Mouse (Mus musculus): ENCODE results near the gene Slfnl1.

The Slfnl1 gene

DNA sequence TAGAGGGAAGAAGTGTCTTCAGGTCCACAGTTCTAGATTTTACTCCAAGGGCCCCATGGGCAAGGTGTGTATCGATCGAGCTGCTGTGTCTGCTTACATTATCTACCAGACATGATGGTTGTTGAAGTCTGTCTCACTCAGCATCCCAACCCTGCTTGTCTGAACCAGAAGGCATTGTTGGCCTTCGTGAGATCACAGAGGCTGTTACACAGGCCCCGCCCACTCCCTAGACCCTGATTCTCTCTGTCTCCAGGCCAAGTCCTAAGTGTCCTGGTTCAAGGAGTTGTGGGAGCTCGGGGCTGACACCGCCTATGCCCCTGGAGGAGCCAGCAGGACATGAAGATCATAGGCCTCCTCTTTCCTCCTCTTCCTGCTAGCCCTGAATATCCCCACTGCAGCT, at the start of gene Slfnl1:
Gene Slfnl1, plus strand, starts transcription at position 246 of the 400 bp plus-strand sequence.
- DNase-seq: no peak

GRCm38 (mm10) chr4:120487707-120488106, 44.3 kb upstream of the Slfnl1 start:
- no peak for DNase-seq

DNA sequence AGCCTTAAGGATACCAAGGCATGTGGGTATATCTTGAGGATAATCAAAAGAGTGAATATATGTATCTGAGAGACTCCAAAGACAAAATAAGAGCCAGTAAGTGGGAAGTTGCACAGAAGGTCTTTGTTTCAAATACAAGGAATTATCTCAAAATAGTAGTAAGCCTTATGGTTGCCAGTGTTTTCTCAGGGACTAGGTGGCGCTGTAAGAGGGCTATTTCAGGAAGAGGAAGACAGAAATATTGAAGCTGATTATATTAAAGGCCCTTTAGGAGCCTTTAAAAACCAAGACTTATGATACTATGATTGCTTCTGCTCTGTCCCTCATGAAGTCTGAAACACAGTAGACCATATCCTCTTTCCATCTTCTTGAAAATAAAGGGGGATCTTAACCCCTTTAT, 25.1 kb upstream of the Slfnl1 start:
- DNase-seq: no peak

DNA sequence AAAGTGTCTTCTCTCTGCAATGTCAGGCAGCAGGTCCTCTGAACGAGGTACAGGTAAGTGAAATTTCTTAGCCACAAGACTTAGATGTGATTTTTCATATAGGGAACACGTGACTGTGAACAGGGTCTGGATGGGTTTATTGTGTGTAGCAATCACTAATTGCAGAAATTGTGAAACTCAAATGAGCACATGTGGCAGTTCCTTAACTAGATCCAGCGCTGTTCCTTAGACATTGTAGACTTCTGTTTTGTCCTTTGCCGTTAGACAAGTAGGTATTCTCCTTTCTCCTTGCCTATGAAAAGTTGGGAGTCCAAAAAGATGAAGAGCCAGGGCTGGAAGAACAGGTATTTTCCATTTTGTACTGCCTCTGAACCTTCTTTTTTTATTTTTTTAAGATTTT, 20.8 kb upstream of the Slfnl1 start:
- no peak for DNase-seq

DNA sequence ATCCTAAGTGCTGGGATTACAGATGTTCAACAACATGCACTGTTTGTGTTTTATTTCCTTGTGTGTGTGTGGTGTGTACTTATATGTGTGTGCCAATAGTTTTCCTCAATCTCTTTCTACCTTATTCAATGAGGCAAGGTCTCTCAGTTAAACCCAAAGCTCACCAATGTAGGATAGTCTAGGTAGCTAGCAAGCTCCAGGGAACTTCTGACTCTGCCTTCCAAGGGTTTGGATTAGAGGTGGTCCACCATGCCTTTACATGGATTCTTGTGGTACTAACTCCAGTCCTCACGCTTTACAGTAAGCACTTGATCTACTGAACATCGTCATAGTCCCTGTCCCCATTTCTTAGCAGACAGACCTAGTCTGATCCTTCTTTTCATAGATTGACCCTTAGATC, 17.7 kb upstream of the Slfnl1 start:
- no peak for DNase-seq

- peak; percentile 15 for DNase-seq
Measured at GRCm38 (mm10) chr4:120516491-120516890, 15.5 kb upstream of the Slfnl1 start.

GRCm38 (mm10) chr4:120516907-120517306, 15.1 kb upstream of the Slfnl1 start:
- DNase-seq: no peak

DNA sequence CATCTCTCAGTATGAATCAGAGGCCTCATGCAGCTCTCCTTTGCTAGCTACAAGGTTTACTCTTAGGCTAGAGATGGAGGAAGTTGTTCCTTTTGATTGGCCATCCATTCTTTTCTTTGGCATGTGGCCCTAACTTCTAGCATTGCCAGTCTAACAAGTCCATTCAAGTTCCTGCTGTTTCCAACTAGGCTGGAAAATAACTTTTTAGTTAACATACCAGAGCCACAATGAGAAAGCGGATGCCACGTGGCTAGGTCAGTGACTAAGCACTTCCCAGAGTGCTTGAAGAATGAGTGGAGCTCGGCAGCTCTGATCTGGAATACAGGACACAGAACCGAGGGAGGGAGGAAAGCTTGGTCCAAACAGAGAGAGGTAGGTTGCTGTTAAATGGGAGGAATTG, 14.7 kb upstream of the Slfnl1 start:
- peak; percentile 23 for DNase-seq

GRCm38 (mm10) chr4:120521761-120522160, 10.3 kb upstream of the Slfnl1 start:
- no peak for DNase-seq

DNA sequence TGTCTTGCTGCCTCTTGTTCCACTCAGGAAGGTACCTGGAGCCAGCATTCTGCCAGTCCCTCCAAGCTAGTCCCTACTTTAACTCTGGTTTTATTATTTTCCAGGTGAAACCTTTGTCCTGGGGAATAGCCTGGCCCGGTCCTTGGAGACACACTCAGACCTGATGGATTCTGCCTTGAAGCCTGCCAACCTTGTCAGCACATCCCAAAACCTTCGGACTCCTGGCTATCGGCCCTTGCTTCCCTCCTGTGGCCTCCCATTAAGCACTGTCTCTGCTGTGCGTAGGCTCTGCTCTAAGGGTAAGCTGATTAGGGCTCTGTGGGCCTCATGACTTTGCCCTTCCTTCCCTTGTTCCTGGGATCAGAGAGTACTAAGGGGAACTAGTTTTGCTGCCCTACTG, 9.7 kb upstream of the Slfnl1 start:
- no peak for DNase-seq

DNA sequence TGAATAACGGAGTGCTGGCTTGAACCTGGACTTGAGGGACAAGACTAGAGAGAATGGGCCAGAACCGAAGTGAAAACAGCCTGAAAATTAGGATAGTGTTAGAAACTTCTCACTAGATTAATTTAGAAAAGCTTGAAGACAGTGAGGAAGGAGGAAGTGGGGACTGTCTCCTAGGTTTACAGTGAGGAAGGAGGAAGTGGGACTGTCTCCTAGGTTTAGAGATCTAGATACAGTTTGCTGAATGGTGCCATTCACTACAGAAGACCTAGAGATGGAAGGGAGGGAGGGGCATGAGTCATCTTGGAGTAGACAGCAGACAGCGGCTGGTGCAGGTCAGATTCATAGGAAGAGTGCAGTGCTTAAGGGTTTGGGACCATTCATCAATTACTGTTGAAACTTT, 8.9 kb upstream of the Slfnl1 start:
- DNase-seq: no peak

DNA sequence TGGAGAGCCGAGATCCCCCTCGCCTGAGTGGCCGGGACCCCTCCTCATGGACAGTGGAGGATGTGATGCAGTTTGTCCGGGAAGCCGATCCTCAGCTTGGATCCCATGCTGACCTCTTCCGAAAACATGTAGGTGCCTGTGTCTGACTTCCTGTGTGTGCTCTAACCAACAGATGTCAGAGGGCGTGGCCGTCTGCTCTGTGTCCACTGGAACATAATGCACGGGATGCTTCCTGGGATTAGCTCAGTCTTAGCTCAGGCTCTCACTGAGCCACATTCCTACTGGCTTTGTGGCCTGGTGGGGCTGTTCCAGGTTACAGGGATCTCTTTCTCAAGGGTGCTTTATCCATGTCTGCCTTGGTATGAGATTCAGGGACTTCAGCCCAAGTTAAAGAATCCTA, 3.9 kb upstream of the Slfnl1 start:
- DNase-seq: no peak

GRCm38 (mm10) chr4:120538664-120539063, 6.6 kb downstream of the Slfnl1 start:
- DNase-seq: no peak

DNA sequence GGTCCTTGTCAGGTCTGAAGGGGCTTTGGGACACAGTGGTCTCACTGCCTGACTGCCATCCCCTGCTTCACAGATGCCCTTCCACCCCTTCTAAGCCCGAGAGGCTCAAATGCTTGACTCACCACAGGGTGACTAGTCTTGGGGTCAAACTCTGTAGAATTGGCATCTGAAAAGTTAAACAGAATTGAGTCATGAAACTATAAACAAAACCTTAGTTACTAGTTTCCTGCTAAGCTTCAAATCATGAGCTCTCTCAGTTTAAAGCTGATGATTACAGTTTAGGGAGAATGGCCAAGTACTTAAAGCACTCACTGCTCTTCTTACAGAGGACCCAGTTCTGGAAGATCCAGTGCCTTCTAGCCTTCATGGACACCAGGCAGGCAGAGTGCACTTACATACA, 12.9 kb downstream of the Slfnl1 start:
- DNase-seq: no peak

DNA sequence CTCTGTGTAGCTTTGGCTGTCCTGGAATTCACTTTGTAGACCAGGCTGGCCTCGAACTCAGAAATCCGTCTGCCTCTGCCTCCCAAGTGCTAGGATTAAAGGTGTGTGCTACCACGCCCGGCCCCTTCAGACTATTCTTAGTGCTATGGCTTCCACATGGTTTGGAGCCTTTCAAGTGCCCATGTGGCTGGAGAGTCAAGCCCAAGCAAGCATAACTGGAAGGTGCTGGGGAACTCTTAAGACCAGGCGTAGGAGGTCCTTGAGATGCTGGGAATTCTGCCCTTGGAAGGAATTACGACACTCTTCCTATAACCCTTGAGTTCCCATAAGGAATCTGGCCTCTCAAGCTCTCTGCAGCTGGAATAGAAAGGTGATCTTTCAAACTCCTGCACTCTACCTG, 24.6 kb downstream of the Slfnl1 start:
- no peak for DNase-seq

DNA sequence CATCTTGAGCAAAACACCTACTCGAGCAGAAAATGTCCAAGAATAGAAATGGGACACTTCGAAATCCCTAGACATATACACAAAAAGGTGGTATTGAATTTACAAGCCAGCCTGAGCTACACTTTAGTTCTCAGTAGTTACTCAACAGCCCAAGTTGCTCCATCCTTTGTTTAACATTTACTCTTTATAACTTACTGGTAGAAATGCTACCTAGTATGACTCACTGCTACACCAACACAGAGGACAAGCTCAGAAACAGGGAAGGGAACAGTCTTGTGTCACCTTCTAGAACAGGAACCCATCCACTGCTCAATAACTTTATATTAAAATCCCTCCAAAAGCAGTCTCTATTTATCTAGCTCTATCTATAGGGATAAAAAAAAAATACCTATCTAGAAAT, 33.7 kb downstream of the Slfnl1 start:
- DNase-seq: no peak

DNA sequence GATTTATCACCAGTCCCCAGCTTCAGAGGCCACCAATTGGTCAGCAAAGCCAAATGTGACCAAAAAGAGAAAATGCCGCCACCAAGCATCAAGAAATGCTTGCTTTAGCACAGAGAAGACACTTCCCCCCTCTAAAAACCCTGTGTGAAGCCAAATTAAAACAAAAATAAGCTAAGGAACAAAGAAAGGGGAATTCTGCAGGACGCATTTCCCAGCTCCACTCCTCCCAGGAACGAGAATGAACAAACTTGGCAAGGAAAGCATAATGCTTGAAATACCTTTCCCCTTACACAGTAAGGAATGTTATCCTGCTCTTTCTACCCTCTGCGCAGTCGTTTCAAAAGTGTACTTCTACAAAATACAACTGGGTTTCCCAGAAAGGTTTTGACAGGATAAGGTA, 36.0 kb downstream of the Slfnl1 start:
- DNase-seq: peak; percentile 38

DNA sequence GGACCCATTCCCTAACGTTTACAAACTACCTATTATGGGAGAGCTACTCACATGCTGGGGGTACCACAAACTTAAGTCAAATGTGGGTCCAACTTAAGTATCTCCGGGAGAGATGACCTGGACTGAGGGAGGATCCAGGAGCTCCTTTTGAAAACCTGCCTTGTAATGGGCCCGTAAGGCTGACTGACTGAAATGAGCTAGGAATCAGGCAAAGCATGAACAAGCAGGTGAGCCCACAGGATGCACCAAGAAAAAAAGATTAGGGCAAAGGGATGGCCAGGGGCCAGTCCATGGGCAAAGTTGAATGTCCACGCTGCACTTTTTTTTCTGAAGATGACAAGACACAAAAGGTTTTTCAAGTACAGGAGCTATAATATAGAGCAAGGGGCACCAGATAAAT, 37.0 kb downstream of the Slfnl1 start:
- no peak for DNase-seq

DNA sequence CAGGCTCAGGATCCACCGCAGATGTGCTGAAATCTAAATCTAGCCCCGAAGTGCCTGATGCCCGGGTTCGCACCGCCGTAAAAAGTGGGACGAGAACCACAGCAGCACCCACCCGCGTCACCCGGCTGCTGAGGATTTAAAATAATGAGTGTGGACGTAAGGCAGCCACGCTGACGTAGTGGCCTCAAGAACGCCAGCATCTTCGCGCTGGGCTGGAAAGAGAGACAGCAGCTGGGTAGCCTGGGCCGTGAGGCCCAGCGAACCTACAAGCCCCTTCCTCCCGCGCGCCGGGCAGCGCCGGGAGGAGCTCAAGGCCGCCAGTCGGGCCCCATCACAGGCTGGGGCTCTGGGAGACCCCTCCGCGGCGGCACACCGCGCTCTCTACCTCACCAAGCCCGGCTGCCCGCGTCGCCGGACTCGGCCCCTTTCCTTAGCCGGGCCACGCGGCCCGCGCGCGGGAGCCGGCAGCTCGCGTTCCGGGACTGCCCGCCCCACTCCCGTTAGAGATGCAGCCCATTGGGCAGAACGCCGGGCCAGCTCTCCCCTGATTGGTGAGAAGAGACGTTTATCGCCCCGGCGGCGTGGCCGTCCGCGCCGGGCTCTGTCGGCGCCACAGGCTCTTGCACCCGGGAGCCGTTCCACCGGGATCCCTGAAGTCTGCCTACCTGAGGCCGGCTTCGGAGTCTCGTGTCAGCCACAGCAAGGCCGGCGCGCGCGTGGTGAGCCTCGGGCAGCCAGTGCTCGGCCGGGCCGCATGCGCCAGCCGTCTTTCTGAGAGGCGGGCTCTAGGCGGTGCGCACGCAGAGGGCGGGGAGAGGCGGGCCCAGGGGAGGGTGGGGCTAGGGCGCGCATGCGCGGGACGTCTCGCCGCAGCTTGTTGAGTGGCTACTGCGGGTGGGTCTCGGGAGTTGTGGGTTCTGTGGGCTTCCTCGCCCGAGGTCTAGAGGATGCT, 37.7 kb downstream of the Slfnl1 start, which contains the start of gene Ctps:
Gene Ctps, minus strand, starts transcription at position 791 of the 952 bp plus-strand sequence.
- peak; percentile 96 for DNase-seq

GRCm38 (mm10) chr4:120570438-120571069, 38.5 kb downstream of the Slfnl1 start:
- DNase-seq: no peak

DNA sequence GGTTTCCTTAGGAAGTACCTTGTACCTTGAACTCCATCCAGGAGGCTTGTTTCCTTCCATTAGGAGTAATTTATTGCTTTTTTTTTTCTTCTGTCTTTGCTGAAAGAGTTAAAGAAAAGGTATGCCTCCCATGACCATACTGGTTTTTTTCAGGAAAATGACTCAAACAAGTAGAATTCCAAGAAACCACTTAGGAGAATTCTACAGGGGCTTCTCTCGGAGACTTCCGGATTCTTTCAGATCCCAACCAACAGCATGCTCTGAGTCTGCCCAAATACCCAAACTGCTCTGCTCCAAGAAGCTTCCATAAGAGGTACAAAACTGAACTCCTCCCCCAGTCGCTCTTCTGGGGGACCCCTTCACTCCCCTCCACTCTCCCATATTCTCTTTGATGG, 39.0 kb downstream of the Slfnl1 start:
- DNase-seq: no peak

DNA sequence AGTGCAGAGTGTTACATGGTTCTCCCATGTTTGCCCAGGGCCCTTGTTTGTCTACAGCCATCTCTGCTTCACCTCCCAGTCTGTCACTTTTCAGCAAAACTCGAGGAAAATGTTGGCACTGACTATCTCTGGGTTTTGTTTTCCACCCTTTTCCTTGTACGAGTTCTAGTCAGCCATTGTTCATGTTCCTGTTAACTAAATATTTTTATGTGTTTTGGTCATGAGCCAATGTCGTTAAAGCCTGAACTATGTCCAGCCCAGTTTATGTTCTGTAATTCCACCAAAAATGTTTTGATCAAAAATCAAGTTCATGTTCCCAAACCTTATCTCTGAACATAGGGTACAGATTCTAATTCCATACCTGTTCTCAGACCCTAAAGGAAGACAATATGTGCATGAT, 39.7 kb downstream of the Slfnl1 start:
- DNase-seq: no peak

DNA sequence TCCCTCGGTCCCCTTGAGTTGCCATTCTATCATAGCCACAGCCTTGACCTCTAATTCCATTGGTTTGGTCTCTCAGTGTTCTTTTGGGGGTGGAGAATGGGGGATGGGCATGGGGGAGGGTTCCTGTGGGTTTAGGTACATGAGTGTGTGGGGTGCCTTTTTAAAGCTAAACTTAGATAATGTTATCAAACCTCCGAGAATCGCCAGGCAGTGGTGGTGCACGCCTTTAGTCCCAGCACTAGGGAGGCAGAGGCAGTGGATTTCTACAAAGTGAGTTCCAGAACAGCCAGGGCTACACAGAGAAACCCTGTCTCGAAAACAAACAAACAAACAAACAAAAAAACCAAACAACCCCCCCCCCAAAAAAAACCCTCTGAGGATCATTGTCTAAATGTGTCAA, 48.9 kb downstream of the Slfnl1 start:
- no peak for DNase-seq

DNA sequence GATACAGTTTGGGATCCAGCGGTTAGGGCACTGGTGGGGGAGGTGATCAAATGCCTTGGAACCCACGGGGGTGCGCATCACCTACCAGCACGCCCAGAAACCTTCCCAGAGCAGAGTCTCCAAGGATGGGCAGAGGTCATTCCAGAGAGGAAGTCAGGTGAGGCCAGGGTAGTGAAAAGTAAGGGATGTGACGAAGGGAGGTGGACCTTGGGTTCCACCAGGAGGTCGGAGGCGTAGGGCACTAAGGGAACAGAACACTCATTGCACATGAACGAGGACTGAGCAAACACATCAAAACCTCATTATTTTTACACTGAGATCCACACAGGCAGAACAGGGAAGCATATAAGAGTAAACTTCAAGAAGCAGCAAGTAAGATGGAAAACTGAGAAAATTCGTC, 49.7 kb downstream of the Slfnl1 start:
- DNase-seq: no peak
